Mouse (Mus musculus): Measurements from ENCODE around the gene Dnah8. TPM values are rescaled to one million over a fixed set of nuclear protein-coding genes. Genes with fewer than 3 reads are reported as not detected.

The Dnah8 gene
- polyA plus RNA-seq, 1 experiment from 2014 or later = 3.1 TPM

GRCm38 (mm10) chr17:30672556-30672955 is 48.4 kb downstream of the Dnah8 start:
- Histone ChIP-seq H3K4me1 (replicated peaks; ENCODE audit: control insufficient read depth, insufficient read depth, low read length) (peaks cover 4% of the 10 kb centered on the region), H3K27me3 (ENCODE audit: control insufficient read depth, insufficient read depth, low read length) (no peaks in the 10 kb centered on the region), H3K4me3 (replicated peaks; ENCODE audit: low read length) (no peak overlapping the region), H3K9ac (no peak overlapping the region), H3K4me2 (replicated peaks) (no peak overlapping the region), H3K36me3 (replicated peaks; ENCODE audit: control insufficient read depth, insufficient read depth) (no peaks in the 10 kb centered on the region), H3K27ac (peak overlapping the region; percentile 11; the same call in 1 of the 2 replicates), H3K9me3 (ENCODE audit: control insufficient read depth, low read length) (no peaks in the 10 kb centered on the region)
- DNase-seq (ENCODE audit: low spot score) = peak; percentile 29
- no peak for ATAC-seq (ENCODE audit: low FRiP score)
- WGBS = 54% methylated on average over 4 of the region's 4 CpGs

- H3K27me3 ChIP-seq (ENCODE audit: control insufficient read depth, insufficient read depth, low read length) = no peaks in the 10 kb centered on the region
- WGBS = 88% methylated on average over 6 of the region's 6 CpGs
- no peak for ATAC-seq (ENCODE audit: low FRiP score)
- DNase-seq (ENCODE audit: low spot score) = no peak
- no peak overlapping the region for H3K4me3 ChIP-seq (replicated peaks; ENCODE audit: low read length)
- H3K27ac ChIP-seq = 0 out of 2 replicates have a peak overlapping the region, but pooled peaks have one; percentile 11
- H3K36me3 ChIP-seq (replicated peaks; ENCODE audit: control insufficient read depth, insufficient read depth) = no peaks in the 10 kb centered on the region
- H3K9me3 ChIP-seq (ENCODE audit: control insufficient read depth, low read length) = no peaks in the 10 kb centered on the region
- no peak overlapping the region for H3K4me2 ChIP-seq (replicated peaks)
- peaks cover 4% of the 10 kb centered on the region for H3K4me1 ChIP-seq (replicated peaks; ENCODE audit: control insufficient read depth, insufficient read depth, low read length)
- no peak overlapping the region for H3K9ac ChIP-seq
Measured at GRCm38 (mm10) chr17:30673023-30673422, 48.9 kb downstream of the Dnah8 start.

GRCm38 (mm10) chr17:30675021-30675740 is 51.0 kb downstream of the Dnah8 start:
- DNase-seq (ENCODE audit: low spot score) = no peak
- Histone ChIP-seq H3K27ac (no peak overlapping the region), H3K4me3 (replicated peaks; ENCODE audit: low read length) (no peak overlapping the region), H3K9me3 (ENCODE audit: control insufficient read depth, low read length) (no peaks in the 10 kb centered on the region), H3K27me3 (ENCODE audit: control insufficient read depth, insufficient read depth, low read length) (no peaks in the 10 kb centered on the region), H3K36me3 (replicated peaks; ENCODE audit: control insufficient read depth, insufficient read depth) (no peaks in the 10 kb centered on the region), H3K9ac (no peak overlapping the region), H3K4me2 (replicated peaks) (no peak overlapping the region), H3K4me1 (replicated peaks; ENCODE audit: control insufficient read depth, insufficient read depth, low read length) (peaks cover 4% of the 10 kb centered on the region)
- 88% methylated on average over 9 of the region's 9 CpGs for WGBS
- no peak for ATAC-seq (ENCODE audit: low FRiP score)

GRCm38 (mm10) chr17:30678523-30678922 is 54.4 kb downstream of the Dnah8 start:
- no peak overlapping the region for H3K4me3 ChIP-seq (replicated peaks; ENCODE audit: low read length)
- H3K4me2 ChIP-seq (replicated peaks) = no peak overlapping the region
- H3K27me3 ChIP-seq (ENCODE audit: control insufficient read depth, insufficient read depth, low read length) = no peaks in the 10 kb centered on the region
- no peaks in the 10 kb centered on the region for H3K9me3 ChIP-seq (ENCODE audit: control insufficient read depth, low read length)
- no peaks in the 10 kb centered on the region for H3K4me1 ChIP-seq (replicated peaks; ENCODE audit: control insufficient read depth, insufficient read depth, low read length)
- H3K36me3 ChIP-seq (replicated peaks; ENCODE audit: control insufficient read depth, insufficient read depth) = no peaks in the 10 kb centered on the region
- no peak for ATAC-seq (ENCODE audit: low FRiP score)
- 94% methylated on average over 10 of the region's 10 CpGs for WGBS
- no peak overlapping the region for H3K27ac ChIP-seq
- H3K9ac ChIP-seq = no peak overlapping the region
- DNase-seq (ENCODE audit: low spot score) = no peak

GRCm38 (mm10) chr17:30679612-30680011 is 55.5 kb downstream of the Dnah8 start:
- no peak for ATAC-seq (ENCODE audit: low FRiP score)
- Histone ChIP-seq H3K9me3 (ENCODE audit: control insufficient read depth, low read length) (no peaks in the 10 kb centered on the region), H3K9ac (no peak overlapping the region), H3K36me3 (replicated peaks; ENCODE audit: control insufficient read depth, insufficient read depth) (no peaks in the 10 kb centered on the region), H3K4me3 (replicated peaks; ENCODE audit: low read length) (no peak overlapping the region), H3K4me2 (replicated peaks) (no peak overlapping the region), H3K4me1 (replicated peaks; ENCODE audit: control insufficient read depth, insufficient read depth, low read length) (no peaks in the 10 kb centered on the region), H3K27ac (no peak overlapping the region), H3K27me3 (ENCODE audit: control insufficient read depth, insufficient read depth, low read length) (no peaks in the 10 kb centered on the region)
- no peak for DNase-seq (ENCODE audit: low spot score)
- WGBS = 94% methylated on average over 4 of the region's 4 CpGs

- no peaks in the 10 kb centered on the region for H3K27me3 ChIP-seq (ENCODE audit: control insufficient read depth, insufficient read depth, low read length)
- no peaks in the 10 kb centered on the region for H3K4me1 ChIP-seq (replicated peaks; ENCODE audit: control insufficient read depth, insufficient read depth, low read length)
- H3K27ac ChIP-seq = no peak overlapping the region
- 29% methylated on average over 5 of the region's 5 CpGs for WGBS
- no peak overlapping the region for H3K4me2 ChIP-seq (replicated peaks)
- H3K9ac ChIP-seq = no peak overlapping the region
- no peaks in the 10 kb centered on the region for H3K36me3 ChIP-seq (replicated peaks; ENCODE audit: control insufficient read depth, insufficient read depth)
- DNase-seq (ENCODE audit: low spot score) = peak; percentile 47
- H3K9me3 ChIP-seq (ENCODE audit: control insufficient read depth, low read length) = no peaks in the 10 kb centered on the region
- no peak for ATAC-seq (ENCODE audit: low FRiP score)
- no peak overlapping the region for H3K4me3 ChIP-seq (replicated peaks; ENCODE audit: low read length)
Measured at GRCm38 (mm10) chr17:30681604-30682003, 57.5 kb downstream of the Dnah8 start.

GRCm38 (mm10) chr17:30690181-30690580 is 66.0 kb downstream of the Dnah8 start:
- no peaks in the 10 kb centered on the region for H3K36me3 ChIP-seq (replicated peaks; ENCODE audit: control insufficient read depth, insufficient read depth)
- no peak overlapping the region for H3K4me2 ChIP-seq (replicated peaks)
- ATAC-seq (ENCODE audit: low FRiP score) = no peak
- WGBS = 91% methylated on average over 8 of the region's 8 CpGs
- H3K9ac ChIP-seq = no peak overlapping the region
- no peaks in the 10 kb centered on the region for H3K9me3 ChIP-seq (ENCODE audit: control insufficient read depth, low read length)
- no peaks in the 10 kb centered on the region for H3K4me1 ChIP-seq (replicated peaks; ENCODE audit: control insufficient read depth, insufficient read depth, low read length)
- no peak overlapping the region for H3K4me3 ChIP-seq (replicated peaks; ENCODE audit: low read length)
- no peak overlapping the region for H3K27ac ChIP-seq
- no peaks in the 10 kb centered on the region for H3K27me3 ChIP-seq (ENCODE audit: control insufficient read depth, insufficient read depth, low read length)
- DNase-seq (ENCODE audit: low spot score) = no peak

- ATAC-seq (ENCODE audit: low FRiP score) (no peak), DNase-seq (ENCODE audit: low spot score) (no peak)
- H3K4me1 ChIP-seq (replicated peaks; ENCODE audit: control insufficient read depth, insufficient read depth, low read length) = no peaks in the 10 kb centered on the region
Measured at GRCm38 (mm10) chr17:30691481-30691880, 67.3 kb downstream of the Dnah8 start.

GRCm38 (mm10) chr17:30694281-30694680 is 70.1 kb downstream of the Dnah8 start:
- ATAC-seq (ENCODE audit: low FRiP score) = no peak

More at GRCm38 (mm10) chr17:30691481-30691880, 67.3 kb downstream of the Dnah8 start:
- WGBS = 67% methylated on average over 2 of the region's 2 CpGs
- Histone ChIP-seq H3K9me3 (ENCODE audit: control insufficient read depth, low read length) (no peaks in the 10 kb centered on the region), H3K9ac (no peak overlapping the region), H3K27me3 (ENCODE audit: control insufficient read depth, insufficient read depth, low read length) (no peaks in the 10 kb centered on the region), H3K4me3 (replicated peaks; ENCODE audit: low read length) (no peak overlapping the region), H3K4me2 (replicated peaks) (no peak overlapping the region), H3K36me3 (replicated peaks; ENCODE audit: control insufficient read depth, insufficient read depth) (no peaks in the 10 kb centered on the region), H3K27ac (no peak overlapping the region)

More at GRCm38 (mm10) chr17:30694281-30694680, 70.1 kb downstream of the Dnah8 start:
- Histone ChIP-seq H3K9ac (no peak overlapping the region), H3K4me3 (replicated peaks; ENCODE audit: low read length) (no peak overlapping the region), H3K4me1 (replicated peaks; ENCODE audit: control insufficient read depth, insufficient read depth, low read length) (no peaks in the 10 kb centered on the region), H3K9me3 (ENCODE audit: control insufficient read depth, low read length) (no peaks in the 10 kb centered on the region), H3K4me2 (replicated peaks) (no peak overlapping the region), H3K27ac (no peak overlapping the region), H3K36me3 (replicated peaks; ENCODE audit: control insufficient read depth, insufficient read depth) (no peaks in the 10 kb centered on the region), H3K27me3 (ENCODE audit: control insufficient read depth, insufficient read depth, low read length) (no peaks in the 10 kb centered on the region)
- 83% methylated on average over 9 of the region's 9 CpGs for WGBS
- no peak for DNase-seq (ENCODE audit: low spot score)
